Mouse (Mus musculus): ENCODE data around the gene Hps1. TPM values are rescaled to one million over a fixed set of nuclear protein-coding genes. Genes with fewer than 3 reads are reported as not detected.
A peak's percentile ranks its signal among the peaks of the same experiment; 100 is the strongest.

Hps1 gene
- total and polyA plus RNA-seq, 2 experiments from 2014 or later, result 11.5 to 19.7 TPM

GRCm38 (mm10) chr19:42723302-42723701 lies 56.5 kb downstream of the Hps1 start:
- ATAC-seq (ENCODE audit: low FRiP score), result no peak

GRCm38 (mm10) chr19:42722500-42722899 lies 57.3 kb downstream of the Hps1 start:
- DNase-seq (ENCODE audit: low spot score) (peak; percentile 58), ATAC-seq (ENCODE audit: low FRiP score) (no peak)
- Histone ChIP-seq H3K9ac (replicated peaks; ENCODE audit: low read length, poor library complexity, severe bottlenecking) (no peak overlapping the region), H3K4me3 (ENCODE audit: low read depth, low read length) (no peak overlapping the region), H3K4me1 (ENCODE audit: insufficient read depth, low read length) (no peaks in the 10 kb centered on the region), H3K27ac (ENCODE audit: low read depth, low read length) (no peak overlapping the region), H3K36me3 (ENCODE audit: insufficient read depth, low read length) (no peaks in the 10 kb centered on the region), H3K9me3 (ENCODE audit: low read length) (no peaks in the 10 kb centered on the region), H3K4me2 (ENCODE audit: low read depth, low read length, poor library complexity, severe bottlenecking) (no peak overlapping the region), H3K27me3 (ENCODE audit: insufficient read depth, low read length) (no peaks in the 10 kb centered on the region)
- no peak for TF ChIP-seq CTCF (IDR thresholded peaks at IDR 0.05)
- WGBS, result 38% methylated on average over 1 of the region's 2 CpGs

More at GRCm38 (mm10) chr19:42723302-42723701, 56.5 kb downstream of the Hps1 start:
- no peak overlapping the region for H3K27ac ChIP-seq (ENCODE audit: low read depth, low read length)
- no peaks in the 10 kb centered on the region for H3K9me3 ChIP-seq (ENCODE audit: low read length)
- H3K4me2 ChIP-seq (ENCODE audit: low read depth, low read length, poor library complexity, severe bottlenecking), result no peak overlapping the region
- WGBS, result 71% methylated on average over 6 of the region's 6 CpGs
- DNase-seq (ENCODE audit: low spot score), result no peak
- no peak overlapping the region for H3K9ac ChIP-seq (replicated peaks; ENCODE audit: low read length, poor library complexity, severe bottlenecking)
- no peaks in the 10 kb centered on the region for H3K4me1 ChIP-seq (ENCODE audit: insufficient read depth, low read length)
- no peak overlapping the region for H3K4me3 ChIP-seq (ENCODE audit: low read depth, low read length)
- no peaks in the 10 kb centered on the region for H3K27me3 ChIP-seq (ENCODE audit: insufficient read depth, low read length)
- H3K36me3 ChIP-seq (ENCODE audit: insufficient read depth, low read length), result no peaks in the 10 kb centered on the region
- peak; percentile 38 for TF ChIP-seq CTCF (IDR thresholded peaks at IDR 0.05)

- H3K4me3 ChIP-seq (ENCODE audit: low read depth, low read length), result no peak overlapping the region
- DNase-seq (ENCODE audit: low spot score), result no peak
- ATAC-seq (ENCODE audit: low FRiP score), result no peak
- no peak overlapping the region for H3K9ac ChIP-seq (replicated peaks; ENCODE audit: low read length, poor library complexity, severe bottlenecking)
- no peak overlapping the region for H3K4me2 ChIP-seq (ENCODE audit: low read depth, low read length, poor library complexity, severe bottlenecking)
- no peak for TF ChIP-seq CTCF (IDR thresholded peaks at IDR 0.05)
- no peaks in the 10 kb centered on the region for H3K9me3 ChIP-seq (ENCODE audit: low read length)
- no peaks in the 10 kb centered on the region for H3K27me3 ChIP-seq (ENCODE audit: insufficient read depth, low read length)
- 72% methylated on average over 3 of the region's 3 CpGs for WGBS
- H3K4me1 ChIP-seq (ENCODE audit: insufficient read depth, low read length), result no peaks in the 10 kb centered on the region
- no peak overlapping the region for H3K27ac ChIP-seq (ENCODE audit: low read depth, low read length)
- H3K36me3 ChIP-seq (ENCODE audit: insufficient read depth, low read length), result no peaks in the 10 kb centered on the region
Measured at GRCm38 (mm10) chr19:42718101-42718500, 61.7 kb downstream of the Hps1 start.

- WGBS, result 71% methylated on average over 5 of the region's 5 CpGs
- Histone ChIP-seq H3K4me2 (ENCODE audit: low read depth, low read length, poor library complexity, severe bottlenecking) (no peak overlapping the region), H3K27me3 (ENCODE audit: insufficient read depth, low read length) (no peaks in the 10 kb centered on the region), H3K27ac (ENCODE audit: low read depth, low read length) (no peak overlapping the region), H3K4me3 (ENCODE audit: low read depth, low read length) (no peak overlapping the region), H3K4me1 (ENCODE audit: insufficient read depth, low read length) (no peaks in the 10 kb centered on the region), H3K9me3 (ENCODE audit: low read length) (no peaks in the 10 kb centered on the region), H3K9ac (replicated peaks; ENCODE audit: low read length, poor library complexity, severe bottlenecking) (no peak overlapping the region), H3K36me3 (ENCODE audit: insufficient read depth, low read length) (no peaks in the 10 kb centered on the region)
- TF ChIP-seq CTCF (IDR thresholded peaks at IDR 0.05), result no peak
- DNase-seq (ENCODE audit: low spot score) (no peak), ATAC-seq (ENCODE audit: low FRiP score) (no peak)
Measured at GRCm38 (mm10) chr19:42717668-42718067, 62.1 kb downstream of the Hps1 start.

GRCm38 (mm10) chr19:42716507-42716906 lies 63.3 kb downstream of the Hps1 start:
- no peak for DNase-seq (ENCODE audit: low spot score)

GRCm38 (mm10) chr19:42713770-42714169 lies 66.0 kb downstream of the Hps1 start:
- no peaks in the 10 kb centered on the region for H3K27me3 ChIP-seq (ENCODE audit: insufficient read depth, low read length)
- H3K9ac ChIP-seq (replicated peaks; ENCODE audit: low read length, poor library complexity, severe bottlenecking), result no peak overlapping the region
- DNase-seq (ENCODE audit: low spot score) (no peak), ATAC-seq (ENCODE audit: low FRiP score) (no peak)
- 89% methylated on average over 9 of the region's 9 CpGs for WGBS
- no peak for TF ChIP-seq CTCF (IDR thresholded peaks at IDR 0.05)
- no peak overlapping the region for H3K4me3 ChIP-seq (ENCODE audit: low read depth, low read length)
- H3K9me3 ChIP-seq (ENCODE audit: low read length), result no peaks in the 10 kb centered on the region
- no peak overlapping the region for H3K27ac ChIP-seq (ENCODE audit: low read depth, low read length)
- H3K36me3 ChIP-seq (ENCODE audit: insufficient read depth, low read length), result no peaks in the 10 kb centered on the region
- no peak overlapping the region for H3K4me2 ChIP-seq (ENCODE audit: low read depth, low read length, poor library complexity, severe bottlenecking)
- no peaks in the 10 kb centered on the region for H3K4me1 ChIP-seq (ENCODE audit: insufficient read depth, low read length)

More at GRCm38 (mm10) chr19:42716507-42716906, 63.3 kb downstream of the Hps1 start:
- WGBS, result 51% methylated on average over 7 of the region's 7 CpGs
- no peak overlapping the region for H3K4me3 ChIP-seq (ENCODE audit: low read depth, low read length)
- no peaks in the 10 kb centered on the region for H3K36me3 ChIP-seq (ENCODE audit: insufficient read depth, low read length)
- no peaks in the 10 kb centered on the region for H3K4me1 ChIP-seq (ENCODE audit: insufficient read depth, low read length)
- no peak for TF ChIP-seq CTCF (IDR thresholded peaks at IDR 0.05)
- no peak overlapping the region for H3K27ac ChIP-seq (ENCODE audit: low read depth, low read length)
- H3K27me3 ChIP-seq (ENCODE audit: insufficient read depth, low read length), result no peaks in the 10 kb centered on the region
- no peak overlapping the region for H3K9ac ChIP-seq (replicated peaks; ENCODE audit: low read length, poor library complexity, severe bottlenecking)
- ATAC-seq (ENCODE audit: low FRiP score), result no peak
- no peaks in the 10 kb centered on the region for H3K9me3 ChIP-seq (ENCODE audit: low read length)
- H3K4me2 ChIP-seq (ENCODE audit: low read depth, low read length, poor library complexity, severe bottlenecking), result no peak overlapping the region

Other genes starting within 250 kb of the Hps1 start
- gene Loxl4, start 167.2 kb downstream of the Hps1 start, total RNA-seq (2014; rRNA removed), result 0.24 and 0.27 TPM in 2 replicates
- 0.10 and 0.11 TPM in 2 replicates for gene Loxl4, start 167.2 kb downstream of the Hps1 start, polyA plus RNA-seq (2015; fragmentation: Nextera tagmentation; extraction: Ambion mirVana)
- gene Pyroxd2, start 27.2 kb downstream of the Hps1 start, total RNA-seq (2014; rRNA removed), result 3.0 and 4.0 TPM in 2 replicates
- gene Pyroxd2, start 27.2 kb downstream of the Hps1 start, polyA plus RNA-seq (2015; fragmentation: Nextera tagmentation; extraction: Ambion mirVana), result 2.5 and 2.9 TPM in 2 replicates

All from midbrain, postnatal 0 days (tissue).